Mouse (Mus musculus) heart, adult 9 months (tissue): ENCODE measurements around the gene Ntrk1.

Source experiments
- DNase-seq, 2 experiments: peaks; one replicate each; pipeline ENCODE4 v3.0.0; 2022; ENCODE audit warnings: low spot score in 2 of 2

The Ntrk1 gene

GRCm38 (mm10) chr3:87752567-87752966, 42.4 kb downstream of the Ntrk1 start:
- DNase-seq, result no peak

- no peak for DNase-seq
These were observed 45.0 kb downstream of the Ntrk1 start for GRCm38 (mm10) chr3:87749977-87750376.

- DNase-seq, result peak in 1 of 2 experiments; percentile 60
These were observed 45.9 kb downstream of the Ntrk1 start for GRCm38 (mm10) chr3:87749036-87749435.

- DNase-seq, result no peak
These were observed 46.5 kb downstream of the Ntrk1 start, which contains the start of gene Lrrc71 for GRCm38 (mm10) chr3:87748431-87748830. Gene Lrrc71, minus strand, starts transcription at chr3:87748625.

GRCm38 (mm10) chr3:87745036-87745659, 49.8 kb downstream of the Ntrk1 start:
- no peak for DNase-seq

GRCm38 (mm10) chr3:87743927-87744326, 51.0 kb downstream of the Ntrk1 start:
- no peak for DNase-seq

GRCm38 (mm10) chr3:87742735-87743134, 52.2 kb downstream of the Ntrk1 start:
- DNase-seq, result no peak

GRCm38 (mm10) chr3:87742013-87742412, 52.9 kb downstream of the Ntrk1 start:
- no peak for DNase-seq

GRCm38 (mm10) chr3:87738906-87739305, 56.1 kb downstream of the Ntrk1 start:
- DNase-seq, result no peak

GRCm38 (mm10) chr3:87735335-87735734, 59.6 kb downstream of the Ntrk1 start:
- no peak for DNase-seq

- DNase-seq, result no peak
These were observed 60.8 kb downstream of the Ntrk1 start for GRCm38 (mm10) chr3:87733984-87734761.

GRCm38 (mm10) chr3:87733098-87733497, 61.9 kb downstream of the Ntrk1 start:
- no peak for DNase-seq

- no peak for DNase-seq
These were observed 66.3 kb downstream of the Ntrk1 start for GRCm38 (mm10) chr3:87728696-87729095.
